Mouse (Mus musculus) liver, embryonic 11.5 days (tissue): Measurements from ENCODE around the gene Ccs. TPM values are rescaled to one million over a fixed set of nuclear protein-coding genes. Genes with fewer than 3 reads are reported as not detected.

Experiments used
- ATAC-seq: fragments of 200-750 bp; cut with Nextera tagmentation; replicated peaks from 2 replicates; pipeline ENCODE4 v1.8.0; 2017; ENCODE audit warnings: moderate number of reproducible peaks, mild to moderate bottlenecking, moderate TSS enrichment, moderate library complexity; ENCODE audit not compliant: low FRiP score
- DNase-seq: peaks from one replicate; pipeline ENCODE4 v3.0.0-alpha.2; 2017; ENCODE audit warnings: low spot score
- H3K27ac ChIP-seq: fragments of 300-500 bp; sonication (generic); 2 replicates; pipeline ENCODE4 v1.5.1; 2014; ENCODE audit warnings: mild to moderate bottlenecking, low read depth, low read length, control low read depth
- H3K27me3 ChIP-seq: fragments of 300-500 bp; sonication (generic); replicated peaks from 2 replicates; pipeline ENCODE4 v1.6.1; 2014; ENCODE audit warnings: low read length, mixed read lengths; ENCODE audit not compliant: control insufficient read depth, insufficient read depth
- H3K36me3 ChIP-seq: fragments of 300-500 bp; sonication (generic); 2 replicates; pipeline ENCODE4 v1.6.1; 2014; ENCODE audit warnings: mild to moderate bottlenecking, low read length, moderate library complexity, mixed read lengths; ENCODE audit not compliant: control insufficient read depth, insufficient read depth
- H3K4me1 ChIP-seq: fragments of 300-500 bp; sonication (generic); replicated peaks from 2 replicates; pipeline ENCODE4 v1.6.1; 2014; ENCODE audit warnings: low read length, mixed read lengths; ENCODE audit not compliant: control insufficient read depth, insufficient read depth
- H3K4me2 ChIP-seq: fragments of 300-500 bp; sonication (generic); 2 replicates; pipeline ENCODE4 v1.6.1; 2014; ENCODE audit warnings: mild to moderate bottlenecking, control low read depth, moderate library complexity
- H3K4me3 ChIP-seq: fragments of 300-500 bp; sonication (generic); 2 replicates; pipeline ENCODE4 v1.5.1; 2014; ENCODE audit warnings: low read depth, low read length, control low read depth
- H3K9ac ChIP-seq: fragments of 300-500 bp; sonication (generic); 2 replicates; pipeline ENCODE4 v1.6.1; 2014; ENCODE audit warnings: low read depth, low read length, control low read depth
- H3K9me3 ChIP-seq: fragments of 300-500 bp; sonication (generic); 2 replicates; pipeline ENCODE4 v1.6.1; 2016; ENCODE audit warnings: low read length, inconsistent platforms, mixed read lengths; ENCODE audit not compliant: control insufficient read depth
- WGBS: fragments of 180-500 bp; shearing (Covaris S2); extraction: QIAGEN DNeasy Blood & Tissue Kit; methylation state at CpG from one replicate; pipeline ENCODE4 v1.1.7; 2014; 5-methylcytosine and 5-hydroxymethylcytosine counted together
- polyA plus RNA-seq: library from polyadenylated mRNA; unstranded; fragments of >200 nt; fragmentation: Nextera tagmentation; extraction: Ambion mirVana; gene quantifications from 2 replicates; pipeline ENCODE4 v1.2.1, GENCODE M21; 2014

Ccs gene
- polyA plus RNA-seq, 1 experiment from 2014 or later, result 49.8 TPM

DNA sequence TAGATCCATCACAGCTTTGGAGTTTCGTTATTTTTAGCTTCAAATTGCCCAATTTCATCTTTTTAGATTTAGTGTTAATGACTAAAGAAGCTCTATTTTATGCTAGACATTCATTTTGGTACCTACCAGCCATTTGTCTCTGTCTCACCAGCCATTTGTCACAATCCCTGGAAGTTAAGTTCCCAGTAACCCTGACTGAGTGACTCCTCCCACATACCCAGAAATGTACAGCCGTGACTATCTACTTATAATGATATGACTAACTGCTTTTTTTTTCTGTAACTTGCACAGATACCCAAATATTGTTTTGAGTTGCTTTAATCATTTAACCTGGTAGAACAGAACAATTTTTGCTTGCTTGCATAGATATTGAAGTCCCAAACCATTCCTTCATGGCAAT is 6.7 kb upstream of the Ccs start:
- Histone ChIP-seq H3K4me3 (no peak overlapping the region), H3K9me3 (no peaks in the 10 kb centered on the region), H3K4me2 (no peak overlapping the region), H3K36me3 (no peaks in the 10 kb centered on the region), H3K27me3 (peaks cover 27% of the 10 kb centered on the region), H3K4me1 (no peaks in the 10 kb centered on the region), H3K27ac (no peak overlapping the region), H3K9ac (no peak overlapping the region)
- WGBS, result 64% methylated on average over 2 of the region's 2 CpGs
- DNase-seq (no peak), ATAC-seq (no peak)

GRCm38 (mm10) chr19:4842611-4843010 is 3.5 kb upstream of the Ccs start:
- Histone ChIP-seq H3K4me3 (no peak overlapping the region), H3K4me1 (peaks cover 14% of the 10 kb centered on the region), H3K36me3 (no peaks in the 10 kb centered on the region), H3K9ac (no peak overlapping the region), H3K27ac (no peak overlapping the region), H3K9me3 (no peaks in the 10 kb centered on the region), H3K27me3 (peaks cover 36% of the 10 kb centered on the region), H3K4me2 (no peak overlapping the region)
- no peak for DNase-seq
- ATAC-seq, result no peak
- 61% methylated on average over 2 of the region's 2 CpGs for WGBS

DNA sequence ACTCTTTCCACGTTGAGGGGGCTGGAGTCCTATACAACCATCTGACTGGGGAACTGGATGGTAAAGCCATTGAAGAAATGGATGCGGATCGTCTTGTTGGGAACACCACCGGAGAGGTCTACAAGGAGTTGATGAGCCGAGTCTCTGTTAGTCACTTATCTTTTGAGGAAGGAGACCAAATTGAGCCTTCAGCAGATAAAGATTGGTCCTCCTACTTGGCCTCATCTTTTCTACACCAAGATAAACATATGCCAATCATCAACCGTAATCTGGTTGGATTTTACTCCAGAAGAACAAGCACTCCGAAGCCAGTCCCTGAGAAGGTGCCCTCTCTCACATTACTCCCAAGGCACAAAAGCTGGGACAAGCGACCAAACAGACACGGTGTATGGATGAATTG is 1.7 kb upstream of the Ccs start:
- no peaks in the 10 kb centered on the region for H3K36me3 ChIP-seq
- DNase-seq (no peak), ATAC-seq (no peak)
- no peak overlapping the region for H3K27ac ChIP-seq
- no peaks in the 10 kb centered on the region for H3K9me3 ChIP-seq
- H3K27me3 ChIP-seq, result peaks cover 34% of the 10 kb centered on the region
- H3K9ac ChIP-seq, result no peak overlapping the region
- H3K4me2 ChIP-seq, result no peak overlapping the region
- H3K4me1 ChIP-seq, result peaks cover 14% of the 10 kb centered on the region
- 71% methylated on average over 9 of the region's 9 CpGs for WGBS
- no peak overlapping the region for H3K4me3 ChIP-seq

- no peaks in the 10 kb centered on the region for H3K9me3 ChIP-seq
- 0 out of 2 replicates have a peak overlapping the region, but pooled peaks have one; percentile 53 for H3K27ac ChIP-seq
- ATAC-seq (peak; percentile 34; the same call in 1 of the 2 replicates), DNase-seq (no peak)
- peak overlapping the region; percentile 72 for H3K4me3 ChIP-seq
- peak overlapping the region; percentile 86 for H3K9ac ChIP-seq
- WGBS, result 33% methylated on average over 10 of the region's 10 CpGs
- peak overlapping the region; percentile 99 for H3K4me2 ChIP-seq
- H3K4me1 ChIP-seq, result peaks cover 14% of the 10 kb centered on the region
- H3K27me3 ChIP-seq, result peaks cover 34% of the 10 kb centered on the region
- H3K36me3 ChIP-seq, result no peaks in the 10 kb centered on the region
These were observed 499 bp downstream of the Ccs start for GRCm38 (mm10) chr19:4838526-4839140.

- H3K27me3 ChIP-seq, result peaks cover 24% of the 10 kb centered on the region
- H3K4me3 ChIP-seq, result no peak overlapping the region
- 93% methylated on average over 6 of the region's 6 CpGs for WGBS
- no peaks in the 10 kb centered on the region for H3K36me3 ChIP-seq
- ATAC-seq (no peak), DNase-seq (no peak)
- H3K27ac ChIP-seq, result no peak overlapping the region
- H3K4me2 ChIP-seq, result no peak overlapping the region
- no peak overlapping the region for H3K9ac ChIP-seq
- peaks cover 14% of the 10 kb centered on the region for H3K4me1 ChIP-seq
- no peaks in the 10 kb centered on the region for H3K9me3 ChIP-seq
These were observed 2.1 kb downstream of the Ccs start for GRCm38 (mm10) chr19:4837049-4837448.

DNA sequence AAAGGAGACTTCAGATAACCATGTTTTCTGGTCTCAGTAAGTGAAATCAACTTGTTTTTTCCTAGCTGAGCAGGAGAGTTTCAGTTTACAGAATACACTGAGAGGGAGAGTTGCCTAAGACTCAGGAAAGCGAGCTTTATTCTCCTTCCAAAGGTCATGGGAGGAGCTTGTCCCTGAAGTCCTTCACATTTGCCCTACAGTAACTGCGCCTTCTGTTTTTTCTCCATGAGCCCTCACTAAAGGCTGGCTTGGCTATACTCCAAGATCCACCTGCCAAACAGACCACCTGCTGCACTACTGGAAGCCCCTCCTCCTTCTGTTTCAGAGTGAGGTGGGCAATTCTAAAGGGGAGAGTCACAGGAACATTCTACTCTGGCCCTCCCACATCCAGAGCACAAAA is 3.0 kb downstream of the Ccs start:
- DNase-seq (no peak), ATAC-seq (no peak)
- H3K9ac ChIP-seq, result no peak overlapping the region
- H3K4me3 ChIP-seq, result no peak overlapping the region
- no peaks in the 10 kb centered on the region for H3K9me3 ChIP-seq
- H3K4me1 ChIP-seq, result peaks cover 14% of the 10 kb centered on the region
- WGBS, result 84% methylated on average over 2 of the region's 2 CpGs
- H3K4me2 ChIP-seq, result no peak overlapping the region
- H3K36me3 ChIP-seq, result 0 out of 2 replicates have a peak, but pooled peaks cover 2% of the 10 kb centered on the region
- H3K27me3 ChIP-seq, result peaks cover 14% of the 10 kb centered on the region
- no peak overlapping the region for H3K27ac ChIP-seq

DNA sequence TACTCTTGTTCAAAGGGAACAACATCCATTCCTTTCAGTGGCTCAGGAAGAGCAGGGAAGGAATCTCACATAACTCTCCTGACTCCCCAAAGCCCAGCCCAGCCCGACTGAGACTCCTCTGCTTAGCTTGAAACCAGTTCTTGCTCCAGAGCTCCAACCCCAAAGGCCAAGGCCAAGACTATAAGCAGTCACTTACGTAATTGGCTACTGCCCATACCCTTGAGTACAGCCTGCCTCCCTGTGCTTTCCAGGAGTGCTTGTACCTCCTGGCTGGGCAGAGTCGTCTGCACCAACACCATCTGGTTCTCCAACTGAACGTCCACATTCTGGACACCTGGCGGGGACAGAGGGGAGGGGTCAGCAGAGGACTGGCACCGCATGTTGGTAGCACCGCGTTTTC is 5.2 kb downstream of the Ccs start:
- ATAC-seq, result no peak
- DNase-seq, result no peak
- H3K4me3 ChIP-seq, result no peak overlapping the region
- H3K9me3 ChIP-seq, result no peaks in the 10 kb centered on the region
- no peak overlapping the region for H3K9ac ChIP-seq
- no peak overlapping the region for H3K4me2 ChIP-seq
- 0 out of 2 replicates have a peak, but pooled peaks cover 2% of the 10 kb centered on the region for H3K36me3 ChIP-seq
- 83% methylated on average over 8 of the region's 8 CpGs for WGBS
- peaks cover 10% of the 10 kb centered on the region for H3K4me1 ChIP-seq
- H3K27ac ChIP-seq, result no peak overlapping the region
- no peaks in the 10 kb centered on the region for H3K27me3 ChIP-seq

GRCm38 (mm10) chr19:4829156-4829555 is 10.0 kb downstream of the Ccs start:
- H3K4me2 ChIP-seq, result no peak overlapping the region
- DNase-seq (no peak), ATAC-seq (no peak)
- H3K9me3 ChIP-seq, result no peaks in the 10 kb centered on the region
- H3K27ac ChIP-seq, result no peak overlapping the region
- peaks cover 7% of the 10 kb centered on the region for H3K36me3 ChIP-seq
- no peak overlapping the region for H3K4me3 ChIP-seq
- no peak overlapping the region for H3K9ac ChIP-seq
- WGBS, result 76% methylated on average over 7 of the region's 7 CpGs
- no peaks in the 10 kb centered on the region for H3K27me3 ChIP-seq
- no peaks in the 10 kb centered on the region for H3K4me1 ChIP-seq

- DNase-seq (no peak), ATAC-seq (no peak)
- Histone ChIP-seq H3K4me3 (no peak overlapping the region), H3K36me3 (peaks cover 7% of the 10 kb centered on the region), H3K9me3 (no peaks in the 10 kb centered on the region), H3K9ac (no peak overlapping the region), H3K4me1 (no peaks in the 10 kb centered on the region), H3K27ac (no peak overlapping the region), H3K4me2 (no peak overlapping the region), H3K27me3 (no peaks in the 10 kb centered on the region)
- WGBS, result 67% methylated on average over 16 of the region's 16 CpGs
These were observed 10.6 kb downstream of the Ccs start for GRCm38 (mm10) chr19:4828444-4829114.
